Mouse (Mus musculus) right cerebral cortex, postnatal 25 days (tissue): ENCODE data around the gene Ptprt.

Experiments used
- DNase-seq: peaks from one replicate; pipeline ENCODE4 v3.0.0; 2022

Ptprt gene

GRCm38 (mm10) chr2:161907214-161907613 lies 753.7 kb downstream of the Ptprt start:
- DNase-seq, result no peak

GRCm38 (mm10) chr2:161902196-161902595 lies 758.8 kb downstream of the Ptprt start:
- no peak for DNase-seq

- no peak for DNase-seq
Observed at GRCm38 (mm10) chr2:161884446-161884845, 776.5 kb downstream of the Ptprt start.

DNA sequence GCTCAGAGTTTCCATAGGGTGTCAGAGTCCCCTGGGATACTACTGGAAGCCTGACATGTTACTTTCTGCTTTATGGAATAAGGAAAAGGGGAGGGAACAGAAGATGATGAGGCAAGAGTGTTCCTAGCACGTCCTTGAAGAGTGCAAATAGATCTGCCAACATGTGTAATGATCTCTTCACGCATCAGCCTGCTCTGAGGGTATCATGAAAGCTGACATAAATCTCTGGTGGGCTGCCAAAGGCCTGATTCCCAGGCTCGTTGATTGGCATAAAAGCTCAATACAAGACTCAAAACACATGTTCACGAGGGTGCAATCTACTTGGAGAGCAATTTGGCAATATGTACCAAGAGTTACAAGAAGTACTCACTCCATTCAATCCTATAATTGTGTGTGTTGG lies 778.4 kb downstream of the Ptprt start:
- DNase-seq, result no peak

DNA sequence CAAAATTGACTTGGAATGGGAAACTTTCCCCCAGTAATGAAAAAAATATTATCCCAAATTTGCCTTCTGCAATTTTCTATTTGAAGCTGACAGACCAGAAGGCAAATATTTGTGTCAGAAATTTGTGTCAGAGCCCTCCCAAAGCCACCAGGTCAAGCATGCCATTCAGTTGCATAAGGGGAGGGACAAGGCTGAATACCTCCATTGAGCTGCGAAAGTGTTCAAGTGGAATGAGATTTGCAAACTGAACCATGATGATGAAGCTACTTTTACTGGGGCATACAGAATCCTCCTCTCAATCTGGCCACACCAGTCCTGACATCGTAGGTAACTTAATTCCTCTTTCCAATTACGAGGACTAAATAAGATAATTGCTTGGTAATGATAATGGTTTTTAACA lies 780.0 kb downstream of the Ptprt start:
- no peak for DNase-seq

GRCm38 (mm10) chr2:161865231-161865630 lies 795.7 kb downstream of the Ptprt start:
- DNase-seq, result no peak

- no peak for DNase-seq
Observed at GRCm38 (mm10) chr2:161858813-161859212, 802.1 kb downstream of the Ptprt start.

DNA sequence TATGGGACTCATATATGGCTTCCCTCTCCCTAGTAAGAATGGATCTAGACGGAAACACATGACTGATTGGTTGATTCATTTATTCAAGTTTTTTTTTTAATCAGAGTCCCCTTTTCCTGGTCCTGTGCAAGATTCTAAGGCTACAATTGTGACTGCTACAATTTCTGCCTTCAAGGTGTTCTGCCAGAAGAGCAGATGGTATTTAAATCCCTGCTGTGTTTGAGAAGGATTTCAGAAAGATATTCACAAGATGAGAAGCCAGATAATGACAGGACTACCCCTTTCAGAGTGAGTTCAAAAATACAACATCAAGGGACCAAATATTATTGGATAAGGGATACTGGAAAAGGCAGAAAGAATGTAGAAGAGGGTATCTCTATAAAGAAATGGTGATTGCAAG lies 802.6 kb downstream of the Ptprt start:
- DNase-seq, result no peak

- DNase-seq, result no peak
Observed at GRCm38 (mm10) chr2:161835001-161835400, 825.9 kb downstream of the Ptprt start.

GRCm38 (mm10) chr2:161833846-161834245 lies 827.1 kb downstream of the Ptprt start:
- DNase-seq, result no peak

DNA sequence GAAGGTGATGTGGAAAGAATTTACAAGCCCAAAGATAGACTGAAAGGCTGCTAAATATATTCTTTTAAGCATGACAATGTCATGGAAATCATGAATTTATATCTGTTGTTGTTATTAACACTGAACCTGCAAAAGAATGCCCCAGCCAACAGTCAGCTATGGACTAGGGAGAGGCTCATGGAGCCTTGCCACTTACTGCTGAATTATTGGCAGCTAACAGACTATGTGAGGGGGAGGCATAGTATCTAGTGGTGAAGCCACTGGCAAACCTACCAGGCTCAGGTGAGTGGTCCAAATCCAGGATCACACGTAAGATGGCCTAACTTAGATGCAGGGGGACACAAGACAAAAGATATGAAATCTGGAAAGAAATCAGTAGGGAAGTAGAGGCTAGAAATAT lies 847.6 kb downstream of the Ptprt start:
- no peak for DNase-seq

DNA sequence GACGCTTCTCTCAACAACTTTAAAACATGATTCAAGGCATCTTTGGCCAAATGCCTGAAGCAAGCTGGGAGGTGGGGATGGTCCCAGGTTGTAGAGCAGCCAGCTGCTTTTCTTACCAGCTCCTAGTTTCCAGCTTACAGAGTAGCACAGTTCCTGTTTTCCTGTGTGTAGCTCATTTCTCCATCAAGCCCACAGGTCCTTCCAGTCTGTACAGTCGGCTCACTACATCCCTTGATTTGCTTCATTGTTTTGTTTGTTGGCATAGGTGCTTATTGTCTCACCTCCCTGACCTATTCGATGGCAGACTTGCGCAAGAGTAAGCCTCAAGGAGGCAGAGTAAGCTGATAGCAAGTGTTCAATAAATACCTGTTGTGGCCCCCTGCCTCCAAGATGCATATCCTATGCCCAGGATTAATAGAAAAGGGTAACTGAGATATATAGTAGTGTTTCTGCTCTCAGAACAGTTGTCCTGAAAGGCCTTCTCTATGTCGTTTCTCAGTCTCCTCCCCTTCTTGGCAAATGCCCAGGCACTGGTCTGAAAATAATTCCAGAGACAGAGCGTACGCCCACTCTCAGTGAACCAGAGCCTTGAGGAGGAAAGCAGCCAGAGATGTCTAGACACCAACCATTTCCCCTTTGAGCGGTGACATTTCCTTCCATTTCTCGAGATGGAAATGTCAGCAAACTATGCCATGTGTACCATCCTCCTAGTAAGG lies 852.7 kb downstream of the Ptprt start:
- DNase-seq, result peak; percentile 20

DNA sequence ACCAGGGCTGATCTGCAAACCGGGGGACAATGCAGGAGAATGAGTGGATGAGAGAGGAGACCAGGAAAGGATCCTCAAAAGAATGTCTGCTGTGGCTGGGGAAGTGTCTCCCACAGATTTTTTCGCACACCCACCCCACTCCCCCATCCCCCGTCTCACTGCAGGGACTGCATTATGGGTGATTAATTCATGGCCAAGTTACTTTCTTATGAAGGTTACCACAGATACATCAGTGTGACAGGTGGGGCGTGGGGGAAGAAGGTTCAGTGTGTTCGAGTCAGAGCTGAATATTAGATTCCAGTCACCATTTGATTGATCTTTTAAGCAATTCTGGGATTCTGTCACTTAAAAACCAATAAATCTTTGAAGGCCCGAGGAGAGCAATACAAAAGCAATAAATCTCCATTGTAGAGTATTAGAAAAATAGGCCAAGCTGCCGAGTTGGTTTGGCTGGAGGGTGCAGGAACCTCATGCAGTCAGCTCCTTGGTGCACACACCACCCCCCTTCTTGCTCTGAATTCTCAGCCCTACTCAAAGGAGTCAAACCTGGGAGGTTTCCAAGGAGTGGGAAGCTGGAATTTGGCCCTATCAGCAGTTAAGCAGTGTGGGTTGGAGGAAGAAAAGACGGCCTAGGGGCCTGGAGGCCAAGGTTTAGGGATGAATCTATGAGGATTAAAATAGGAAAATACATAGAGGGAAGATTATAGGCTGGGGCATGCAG lies 854.5 kb downstream of the Ptprt start:
- no peak for DNase-seq

DNA sequence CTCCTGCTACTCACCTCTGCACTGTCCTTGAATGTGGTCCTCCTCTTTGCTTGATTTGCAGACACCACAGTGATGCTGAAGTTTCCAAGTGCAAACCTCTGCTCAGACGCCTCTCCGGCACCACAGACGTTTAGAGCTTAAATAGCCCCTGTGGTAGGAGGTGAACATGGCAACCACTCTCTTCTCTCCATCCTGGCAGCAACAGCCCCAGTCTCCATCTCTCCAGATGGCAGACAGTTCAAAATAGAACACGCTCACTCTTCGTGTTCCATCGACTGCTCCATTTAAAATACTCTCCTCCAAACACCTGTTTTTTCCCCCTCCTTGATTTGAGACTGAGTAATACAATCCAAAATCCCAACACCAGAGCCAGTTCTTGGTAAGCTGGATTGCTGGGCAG lies 861.0 kb downstream of the Ptprt start:
- DNase-seq, result peak; percentile 78

GRCm38 (mm10) chr2:161767528-161767927 lies 893.4 kb downstream of the Ptprt start:
- no peak for DNase-seq

- no peak for DNase-seq
Observed at GRCm38 (mm10) chr2:161713024-161713423, 947.9 kb downstream of the Ptprt start.

GRCm38 (mm10) chr2:161709316-161709715 lies 951.6 kb downstream of the Ptprt start:
- no peak for DNase-seq

DNA sequence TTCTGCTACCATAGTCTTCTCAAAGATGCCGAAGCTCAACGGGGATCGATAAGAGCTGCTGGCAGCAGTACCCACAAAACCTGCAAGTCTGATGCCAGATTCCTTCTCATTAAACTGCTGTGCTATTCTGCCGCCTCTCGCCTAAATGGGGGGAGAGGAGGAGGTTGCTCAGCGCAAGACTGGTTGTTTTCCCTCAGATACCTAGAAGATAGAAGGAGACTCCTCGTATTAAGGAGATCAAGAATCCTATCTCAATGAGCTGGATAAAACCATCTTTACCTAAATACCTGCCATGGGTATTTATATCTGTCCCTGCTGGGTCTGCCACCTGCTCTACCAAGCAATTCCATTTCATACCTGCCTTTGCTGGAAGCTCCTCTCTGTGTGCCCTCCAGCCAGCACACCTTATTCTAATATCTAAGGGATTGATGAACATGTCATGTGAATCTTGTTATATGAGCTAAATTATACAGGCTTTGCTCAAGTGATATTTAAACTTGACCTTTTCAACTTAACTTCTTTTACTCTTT lies 954.5 kb downstream of the Ptprt start:
- DNase-seq, result no peak

DNA sequence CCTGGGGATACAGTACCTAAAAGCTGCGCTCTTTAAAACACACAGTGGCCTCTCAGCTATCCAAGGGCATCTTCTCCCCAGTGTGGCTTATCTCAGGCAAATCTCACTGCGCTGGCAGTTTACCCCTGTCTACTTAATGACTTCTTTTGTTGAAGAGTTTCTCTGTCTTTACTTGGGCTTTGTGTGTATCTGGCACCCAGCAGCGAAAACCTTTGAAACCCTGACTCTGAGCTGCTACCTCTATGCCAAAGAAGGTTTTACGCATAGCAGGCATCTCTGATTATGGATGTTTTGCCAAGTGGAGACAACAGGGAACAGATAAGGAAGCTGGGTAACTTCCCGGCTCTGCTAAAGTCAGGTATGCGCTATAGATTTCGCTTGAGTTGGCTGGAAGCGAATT lies 956.1 kb downstream of the Ptprt start:
- DNase-seq, result no peak

GRCm38 (mm10) chr2:161704410-161704809 lies 956.5 kb downstream of the Ptprt start:
- DNase-seq, result no peak

- DNase-seq, result no peak
Observed at GRCm38 (mm10) chr2:161695819-161696218, 965.1 kb downstream of the Ptprt start.

GRCm38 (mm10) chr2:161668302-161668986 lies 992.5 kb downstream of the Ptprt start:
- no peak for DNase-seq

DNA sequence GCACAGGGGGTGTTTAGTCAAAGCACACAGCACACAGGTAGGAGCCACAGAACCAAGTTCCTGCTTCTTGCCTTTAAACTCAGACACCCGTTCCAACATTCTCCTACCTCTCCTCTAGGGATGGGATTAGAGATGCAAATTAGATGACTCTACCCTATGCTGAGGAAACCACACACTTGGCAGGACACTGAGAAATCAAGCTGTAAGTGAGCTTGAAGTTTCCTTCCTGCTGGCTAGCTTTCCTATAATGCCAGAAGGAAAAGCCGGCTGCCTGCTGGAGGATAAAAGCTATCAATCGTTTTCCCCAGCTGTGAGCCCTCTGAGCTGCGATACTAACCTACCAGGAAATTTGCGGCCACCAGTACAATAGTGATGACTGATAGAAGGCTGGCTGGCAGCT lies 999.0 kb downstream of the Ptprt start:
- peak; percentile 6 for DNase-seq

DNA sequence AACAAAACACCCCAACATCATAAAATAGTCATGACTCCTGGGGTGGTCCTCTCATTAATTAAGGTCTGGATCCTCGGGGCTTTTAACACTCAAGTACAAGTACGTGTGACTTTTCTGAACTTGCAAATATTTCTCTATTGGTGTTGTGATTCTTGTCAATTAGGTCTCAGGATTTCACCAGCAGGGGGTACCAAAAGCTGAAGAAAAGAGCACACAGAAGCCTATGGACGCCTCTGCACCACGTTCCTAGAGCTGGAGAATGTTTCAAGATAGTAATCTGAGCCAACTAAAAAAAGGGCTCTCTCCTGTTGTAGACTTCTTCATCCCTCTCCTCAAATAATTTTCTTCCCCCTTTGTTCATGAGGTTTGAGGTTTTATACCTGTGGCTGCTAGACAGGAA lies 1000.1 kb downstream of the Ptprt start:
- DNase-seq, result peak; percentile 6
